Mouse (Mus musculus) stomach, postnatal 0 days (tissue): ENCODE results near the gene Rack1. TPM values are rescaled to one million over a fixed set of nuclear protein-coding genes. Genes with fewer than 3 reads are reported as not detected.
"Not testable (repeated sequence)": the region's sequence is repeated elsewhere in the genome, so short reads cannot be mapped to it uniquely, and the experiment has no call there.

ENCODE experiments used
- ATAC-seq: fragments of 200-750 bp; cut with Nextera tagmentation; 2 replicates; pipeline ENCODE4 v1.8.0; 2017; ENCODE audit not compliant: low FRiP score, low TSS enrichment
- DNase-seq: peaks from one replicate; pipeline ENCODE4 v3.0.0-alpha.2; 2016; ENCODE audit warnings: low spot score
- H3K27ac ChIP-seq: fragments of 300-500 bp; sonication (generic); replicated peaks from 2 replicates; pipeline ENCODE4 v1.5.1; 2014; ENCODE audit warnings: mild to moderate bottlenecking, control low read depth
- H3K27me3 ChIP-seq: fragments of 300-500 bp; sonication (generic); 2 replicates; pipeline ENCODE4 v1.6.1; 2014; ENCODE audit warnings: low read length; ENCODE audit not compliant: control insufficient read depth, insufficient read depth
- H3K36me3 ChIP-seq: fragments of 300-500 bp; sonication (generic); 2 replicates; pipeline ENCODE4 v1.6.1; 2014; ENCODE audit warnings: low read length, mixed read lengths; ENCODE audit not compliant: control insufficient read depth, insufficient read depth
- H3K4me1 ChIP-seq: fragments of 300-500 bp; sonication (generic); replicated peaks from 2 replicates; pipeline ENCODE4 v1.6.1; 2014; ENCODE audit warnings: antibody characterized with exemption; ENCODE audit not compliant: control insufficient read depth, insufficient read depth
- H3K4me2 ChIP-seq: fragments of 300-500 bp; sonication (generic); replicated peaks from 2 replicates; pipeline ENCODE4 v1.6.1; 2014; ENCODE audit warnings: low read depth, mild to moderate bottlenecking, control low read depth, moderate library complexity
- H3K4me3 ChIP-seq: fragments of 300-500 bp; sonication (generic); 2 replicates; pipeline ENCODE4 v1.5.1; 2014; ENCODE audit warnings: low read depth, low read length, control low read depth
- H3K9ac ChIP-seq: fragments of 300-500 bp; sonication (generic); 2 replicates; pipeline ENCODE4 v1.6.1; 2014; ENCODE audit warnings: mild to moderate bottlenecking, low read length, control low read depth, mixed read lengths
- H3K9me3 ChIP-seq: fragments of 300-500 bp; sonication (generic); 2 replicates; pipeline ENCODE4 v1.6.1; 2016; ENCODE audit warnings: low read length; ENCODE audit not compliant: control insufficient read depth
- CTCF ChIP-seq: IDR thresholded peaks from 2 replicates; pipeline ENCODE4 v1.5.1; 2016; ENCODE audit warnings: antibody characterized with exemption, low read depth, mild to moderate bottlenecking, moderate library complexity
- EP300 ChIP-seq: optimal IDR thresholded peaks from 2 replicates; pipeline ENCODE3; 2016; ENCODE audit warnings: antibody characterized with exemption
- WGBS: fragments of 180-500 bp; shearing (Covaris S2); extraction: QIAGEN DNeasy Blood & Tissue Kit; methylation state at CpG from one replicate; pipeline ENCODE4 v1.1.7; 2014; 5-methylcytosine and 5-hydroxymethylcytosine counted together
- polyA plus RNA-seq: library from polyadenylated mRNA; unstranded; fragments of >200 nt; fragmentation: Nextera tagmentation; extraction: Ambion mirVana; gene quantifications from 2 replicates; pipeline ENCODE4 v1.2.1, GENCODE M21; 2015

The Rack1 gene
- polyA plus RNA-seq: 524 and 529 TPM in 2 replicates

DNA sequence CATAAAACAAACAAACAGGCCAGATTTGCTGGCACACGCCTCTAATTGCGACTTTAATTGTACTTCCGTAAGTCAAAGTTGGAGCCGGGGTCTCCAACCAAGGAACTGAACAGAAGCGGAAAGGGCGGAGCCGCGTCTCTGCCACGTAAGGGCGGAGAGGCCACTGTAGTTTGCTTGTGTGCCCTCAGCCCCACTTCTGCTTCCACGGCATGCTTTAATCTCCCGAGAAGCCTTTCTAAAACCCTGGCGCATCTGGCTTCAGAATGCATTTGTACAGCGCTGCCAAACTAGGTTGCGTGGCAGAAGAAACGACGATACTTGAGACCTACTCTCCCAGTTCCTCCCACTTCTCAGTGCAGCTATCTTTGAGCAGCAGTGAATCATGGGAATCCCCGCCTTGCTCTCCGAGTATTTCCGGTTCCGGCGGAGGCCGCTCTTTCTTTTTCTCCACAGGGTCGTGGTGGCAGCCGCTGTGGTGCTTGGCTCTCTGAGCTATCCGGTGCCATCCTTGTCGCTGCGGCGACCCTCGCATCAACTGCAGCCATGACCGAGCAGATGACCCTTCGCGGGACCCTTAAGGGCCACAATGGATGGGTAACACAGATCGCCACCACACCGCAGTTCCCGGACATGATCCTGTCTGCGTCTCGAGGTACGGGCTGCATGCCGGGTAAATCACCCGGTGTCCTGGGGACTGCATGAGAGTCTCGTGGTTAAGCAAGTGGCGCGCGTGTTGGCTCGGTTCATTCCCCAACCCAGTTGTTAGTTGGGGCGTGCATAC is at the start of gene Rack1:
Gene Rack1 (plus strand): TSS at position 412 of the 781 bp plus-strand sequence.
- Histone ChIP-seq H3K9ac (peak within 1 kb of the TSS; percentile 92), H3K4me2 (peak within 1 kb of the TSS; percentile 86), H3K4me3 (peak within 1 kb of the TSS; percentile 76), H3K27me3 (no peaks in the 10 kb centered on the region), H3K36me3 (peaks cover 19% of the 10 kb centered on the region), H3K9me3 (no peaks in the 10 kb centered on the region), H3K4me1 (no peaks in the 10 kb centered on the region), H3K27ac (peak within 1 kb of the TSS; percentile 95)
- DNase-seq (peak; percentile 91), ATAC-seq (peak; percentile 91)
- TF ChIP-seq CTCF: no peak
- TF ChIP-seq EP300: peak; percentile 51
- WGBS: under 1% methylated on average over 47 of the region's 47 CpGs

DNA sequence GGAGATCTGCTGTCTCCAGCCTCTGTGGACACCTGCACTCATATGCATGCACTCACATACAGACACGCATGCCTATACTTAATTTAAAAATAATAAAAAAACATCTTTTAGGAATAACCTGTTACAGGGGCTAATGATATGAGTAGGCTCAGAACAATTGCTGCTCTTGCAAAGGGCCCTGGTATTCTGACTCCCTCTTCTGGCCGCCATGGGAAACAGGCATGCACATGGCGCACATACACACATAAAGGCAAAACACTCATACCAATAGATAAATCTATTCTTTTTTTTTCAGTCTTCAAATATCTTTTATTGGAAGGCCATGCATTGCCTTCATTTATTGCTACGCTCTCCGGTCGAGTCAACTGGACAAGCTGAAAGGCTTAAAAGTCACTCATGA is 49.7 kb upstream of the Rack1 start:
- no peak overlapping the region for H3K4me3 ChIP-seq
- no peak overlapping the region for H3K9ac ChIP-seq
- TF ChIP-seq CTCF (no peak), EP300 (no peak)
- H3K36me3 ChIP-seq: no peaks in the 10 kb centered on the region
- DNase-seq: no peak
- H3K4me1 ChIP-seq: no peaks in the 10 kb centered on the region
- H3K4me2 ChIP-seq: no peak overlapping the region
- ATAC-seq: no peak
- H3K9me3 ChIP-seq: no peaks in the 10 kb centered on the region
- H3K27ac ChIP-seq: no peak overlapping the region
- WGBS: 94% methylated on average over 6 of the region's 6 CpGs
- H3K27me3 ChIP-seq: no peaks in the 10 kb centered on the region

DNA sequence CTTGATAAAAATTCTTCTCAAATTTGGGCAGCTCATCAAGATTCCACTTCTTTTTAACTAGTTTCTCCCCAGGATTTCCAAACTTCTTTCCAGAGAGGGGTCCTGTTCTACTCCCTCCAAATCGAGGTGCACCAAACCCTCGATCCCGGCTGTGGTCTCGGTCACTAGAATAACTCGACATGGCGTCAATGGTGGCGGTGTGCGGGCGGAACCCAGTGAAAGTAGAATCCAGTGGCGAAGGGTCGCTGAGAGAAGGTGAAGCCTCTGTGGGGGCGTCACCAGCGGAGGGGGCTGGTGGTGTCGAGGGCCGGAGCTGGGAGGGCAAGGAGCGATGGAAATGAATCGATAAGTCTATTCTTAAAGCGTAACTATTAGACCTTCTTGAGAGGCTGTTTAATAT is 46.6 kb upstream of the Rack1 start:
- H3K27ac ChIP-seq, DNase-seq, ATAC-seq, H3K4me3 ChIP-seq, H3K9me3 ChIP-seq, H3K36me3 ChIP-seq, H3K9ac ChIP-seq, H3K27me3 ChIP-seq, H3K4me1 ChIP-seq, H3K4me2 ChIP-seq: not testable (repeated sequence)
- WGBS: 94% methylated on average over 18 of the region's 18 CpGs

DNA sequence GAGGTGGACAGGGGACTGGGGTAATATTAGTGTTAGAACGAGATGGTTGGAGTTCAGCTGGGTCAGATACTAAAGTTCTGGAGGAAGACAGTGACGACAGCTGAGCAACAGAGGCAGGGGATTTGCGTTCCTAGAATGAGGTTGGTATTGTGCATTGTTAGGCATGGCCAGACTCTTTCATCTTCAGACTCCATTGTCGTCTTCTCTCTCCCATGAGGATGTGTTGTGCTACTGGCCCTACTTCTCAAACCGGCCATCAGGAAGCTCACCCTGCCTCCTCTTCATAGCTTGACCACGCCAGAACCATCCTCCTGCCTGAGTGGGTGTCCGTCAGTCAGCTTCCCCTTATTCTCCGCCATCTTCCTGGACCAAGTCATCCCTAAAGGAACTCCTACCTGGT is 41.1 kb upstream of the Rack1 start:
- 81% methylated on average over 8 of the region's 8 CpGs for WGBS
- H3K27ac ChIP-seq: no peak overlapping the region
- no peak for ATAC-seq

DNA sequence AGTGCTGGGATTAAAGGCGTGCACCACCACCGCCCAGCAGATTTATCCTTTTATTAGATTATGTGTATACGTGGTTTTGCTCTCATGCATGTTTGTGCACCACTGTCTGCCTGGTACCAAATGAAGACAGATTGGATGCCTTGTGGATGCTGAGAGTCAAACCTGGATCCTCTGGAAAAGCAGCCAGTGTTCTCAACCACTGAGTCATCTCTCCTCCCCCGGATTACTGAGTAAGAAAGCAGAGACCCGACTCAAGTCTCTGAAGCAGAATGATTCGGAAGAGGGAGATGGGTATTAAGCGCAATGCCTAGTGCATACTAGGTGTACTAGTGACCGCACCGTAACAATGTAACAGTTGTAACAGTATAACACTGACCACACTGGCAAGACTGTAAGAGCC is 36.0 kb upstream of the Rack1 start:
- no peak for TF ChIP-seq EP300
- TF ChIP-seq CTCF: no peak
- Histone ChIP-seq H3K4me2 (no peak overlapping the region), H3K4me3 (no peak overlapping the region), H3K4me1 (no peaks in the 10 kb centered on the region), H3K27ac (no peak overlapping the region), H3K9me3 (no peaks in the 10 kb centered on the region), H3K36me3 (no peaks in the 10 kb centered on the region), H3K9ac (no peak overlapping the region), H3K27me3 (no peaks in the 10 kb centered on the region)
- no peak for DNase-seq
- no peak for ATAC-seq
- 92% methylated on average over 9 of the region's 9 CpGs for WGBS

More for the DNA sequence above, 41.1 kb upstream of the Rack1 start:
- no peaks in the 10 kb centered on the region for H3K9me3 ChIP-seq
- no peaks in the 10 kb centered on the region for H3K27me3 ChIP-seq
- H3K4me2 ChIP-seq: no peak overlapping the region
- TF ChIP-seq EP300 (no peak), CTCF (no peak)
- DNase-seq: no peak
- H3K36me3 ChIP-seq: no peaks in the 10 kb centered on the region
- no peak overlapping the region for H3K4me3 ChIP-seq
- H3K9ac ChIP-seq: no peak overlapping the region
- H3K4me1 ChIP-seq: no peaks in the 10 kb centered on the region

DNA sequence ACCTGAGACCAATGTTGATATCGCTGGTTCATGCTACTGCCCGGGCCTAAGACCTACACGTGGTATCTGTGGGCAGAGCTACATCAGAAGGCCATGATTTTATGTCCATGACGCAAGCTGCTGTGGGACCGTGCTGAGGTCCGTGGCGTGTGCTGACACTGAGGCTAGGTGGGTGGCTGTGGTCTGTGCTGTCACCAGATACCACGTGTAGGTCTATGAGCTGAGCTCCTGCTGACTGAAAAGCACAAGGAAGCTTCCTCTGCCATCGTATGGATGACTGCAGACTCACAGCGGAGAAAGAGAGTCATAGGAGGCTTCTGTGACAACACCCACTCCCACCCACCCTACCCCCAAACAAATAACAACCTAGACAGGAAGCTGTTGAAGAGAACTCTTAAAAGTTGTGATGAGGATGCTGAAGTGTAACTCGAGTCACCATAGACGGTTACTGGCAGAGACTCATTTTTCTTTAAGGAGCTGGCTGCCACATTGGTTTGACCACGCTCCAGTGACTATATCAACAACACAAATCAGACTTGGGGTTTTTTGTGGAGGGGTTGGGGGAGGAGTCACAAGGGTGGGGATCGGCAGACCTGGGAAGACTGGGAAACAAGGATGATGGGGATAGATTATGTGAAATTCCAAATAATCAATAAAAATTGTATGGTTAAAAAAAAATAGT is 32.8 kb upstream of the Rack1 start:
- 77% methylated on average over 14 of the region's 14 CpGs for WGBS
- DNase-seq (no peak), ATAC-seq (no peak)

More for the DNA sequence above, 32.8 kb upstream of the Rack1 start:
- Histone ChIP-seq H3K4me1 (no peaks in the 10 kb centered on the region), H3K27ac (no peak overlapping the region), H3K4me3 (no peak overlapping the region), H3K9me3 (no peaks in the 10 kb centered on the region), H3K4me2 (no peak overlapping the region), H3K36me3 (no peaks in the 10 kb centered on the region), H3K27me3 (no peaks in the 10 kb centered on the region), H3K9ac (no peak overlapping the region)
- no peak for TF ChIP-seq CTCF
- TF ChIP-seq EP300: no peak
